Mouse (Mus musculus) lung, postnatal 4 days (tissue): ENCODE data around the gene Ssr4.

Source experiments
- DNase-seq, 2 experiments: peaks; one replicate each; pipeline ENCODE4 v3.0.0; 2021

Ssr4 gene

GRCm38 (mm10) chrX:73816596-73817314 is 29.9 kb downstream of the Ssr4 start:
- DNase-seq = no peak

GRCm38 (mm10) chrX:73823747-73824146 is 36.9 kb downstream of the Ssr4 start:
- DNase-seq = no peak

GRCm38 (mm10) chrX:73824185-73825151 is 37.6 kb downstream of the Ssr4 start, which contains the start of gene Pdzd4:
Gene Pdzd4 (minus strand): TSS chrX:73824969.
- DNase-seq = peak; percentile 59 to 77

- DNase-seq = no peak
Observed at GRCm38 (mm10) chrX:73835731-73836130, 48.9 kb downstream of the Ssr4 start.

- DNase-seq = no peak
Observed at GRCm38 (mm10) chrX:73836691-73837090, 49.9 kb downstream of the Ssr4 start.
